Mouse (Mus musculus): ENCODE data around the gene Gm21981. TPM values are rescaled to one million over a fixed set of nuclear protein-coding genes. Genes with fewer than 3 reads are reported as not detected.
"Not testable (repeated sequence)": the region's sequence is repeated elsewhere in the genome, so short reads cannot be mapped to it uniquely, and the experiment has no call there.

Gm21981 gene
- total RNA-seq, 1 experiment from 2014 or later = not detected

GRCm38 (mm10) chr17:47687409-47688343, 6.6 kb downstream of the Gm21981 start:
- ATAC-seq (replicated peaks in 1 of 2; ENCODE audit: insufficient read depth in 1 of 2, low FRiP score in 2 of 2, low TSS enrichment in 1 of 2, low read depth in 1 of 2, poor library complexity in 2 of 2, severe bottlenecking in 2 of 2) = peak; percentile 89 to 92

GRCm38 (mm10) chr17:47682836-47683235, 11.4 kb downstream of the Gm21981 start:
- ATAC-seq (replicated peaks in 1 of 2; ENCODE audit: insufficient read depth in 1 of 2, low FRiP score in 2 of 2, low TSS enrichment in 1 of 2, low read depth in 1 of 2, poor library complexity in 2 of 2, severe bottlenecking in 2 of 2) = no peak

GRCm38 (mm10) chr17:47678702-47679101, 15.6 kb downstream of the Gm21981 start:
- ATAC-seq (replicated peaks in 1 of 2; ENCODE audit: insufficient read depth in 1 of 2, low FRiP score in 2 of 2, low TSS enrichment in 1 of 2, low read depth in 1 of 2, poor library complexity in 2 of 2, severe bottlenecking in 2 of 2) = no peak

GRCm38 (mm10) chr17:47678238-47678637, 16.0 kb downstream of the Gm21981 start:
- no peak for ATAC-seq (replicated peaks in 1 of 2; ENCODE audit: insufficient read depth in 1 of 2, low FRiP score in 2 of 2, low TSS enrichment in 1 of 2, low read depth in 1 of 2, poor library complexity in 2 of 2, severe bottlenecking in 2 of 2)

GRCm38 (mm10) chr17:47676581-47676980, 17.7 kb downstream of the Gm21981 start:
- peak; percentile 59 to 76 for ATAC-seq (replicated peaks in 1 of 2; ENCODE audit: insufficient read depth in 1 of 2, low FRiP score in 2 of 2, low TSS enrichment in 1 of 2, low read depth in 1 of 2, poor library complexity in 2 of 2, severe bottlenecking in 2 of 2)

GRCm38 (mm10) chr17:47672311-47673111, 21.7 kb downstream of the Gm21981 start:
- ATAC-seq (replicated peaks in 1 of 2; ENCODE audit: insufficient read depth in 1 of 2, low FRiP score in 2 of 2, low TSS enrichment in 1 of 2, low read depth in 1 of 2, poor library complexity in 2 of 2, severe bottlenecking in 2 of 2) = peak; percentile 35 to 42; a peak in 2 of 4 replicates

GRCm38 (mm10) chr17:47671988-47672310, 22.3 kb downstream of the Gm21981 start:
- peak in 1 of 2 experiments; percentile 6; a peak in 1 of 4 replicates for ATAC-seq (replicated peaks in 1 of 2; ENCODE audit: insufficient read depth in 1 of 2, low FRiP score in 2 of 2, low TSS enrichment in 1 of 2, low read depth in 1 of 2, poor library complexity in 2 of 2, severe bottlenecking in 2 of 2)

- ATAC-seq (replicated peaks in 1 of 2; ENCODE audit: insufficient read depth in 1 of 2, low FRiP score in 2 of 2, low TSS enrichment in 1 of 2, low read depth in 1 of 2, poor library complexity in 2 of 2, severe bottlenecking in 2 of 2) = no peak
Measured at GRCm38 (mm10) chr17:47669166-47669565, 25.1 kb downstream of the Gm21981 start.

GRCm38 (mm10) chr17:47664474-47664873, 29.8 kb downstream of the Gm21981 start:
- no peak for ATAC-seq (replicated peaks in 1 of 2; ENCODE audit: insufficient read depth in 1 of 2, low FRiP score in 2 of 2, low TSS enrichment in 1 of 2, low read depth in 1 of 2, poor library complexity in 2 of 2, severe bottlenecking in 2 of 2)

- no peak for ATAC-seq (replicated peaks in 1 of 2; ENCODE audit: insufficient read depth in 1 of 2, low FRiP score in 2 of 2, low TSS enrichment in 1 of 2, low read depth in 1 of 2, poor library complexity in 2 of 2, severe bottlenecking in 2 of 2)
Measured at GRCm38 (mm10) chr17:47663009-47663713, 31.1 kb downstream of the Gm21981 start.

- ATAC-seq (replicated peaks in 1 of 2; ENCODE audit: insufficient read depth in 1 of 2, low FRiP score in 2 of 2, low TSS enrichment in 1 of 2, low read depth in 1 of 2, poor library complexity in 2 of 2, severe bottlenecking in 2 of 2) = 0 out of 4 replicates have a peak, but pooled peaks of 1 of the 2 experiments have one; percentile 22
Measured at GRCm38 (mm10) chr17:47658741-47659243, 35.5 kb downstream of the Gm21981 start.

- ATAC-seq (replicated peaks in 1 of 2; ENCODE audit: insufficient read depth in 1 of 2, low FRiP score in 2 of 2, low TSS enrichment in 1 of 2, low read depth in 1 of 2, poor library complexity in 2 of 2, severe bottlenecking in 2 of 2) = no peak
Measured at GRCm38 (mm10) chr17:47657901-47658300, 36.4 kb downstream of the Gm21981 start.

GRCm38 (mm10) chr17:47655697-47656096, 38.6 kb downstream of the Gm21981 start:
- no peak for ATAC-seq (replicated peaks in 1 of 2; ENCODE audit: insufficient read depth in 1 of 2, low FRiP score in 2 of 2, low TSS enrichment in 1 of 2, low read depth in 1 of 2, poor library complexity in 2 of 2, severe bottlenecking in 2 of 2)

- ATAC-seq (replicated peaks in 1 of 2; ENCODE audit: insufficient read depth in 1 of 2, low FRiP score in 2 of 2, low TSS enrichment in 1 of 2, low read depth in 1 of 2, poor library complexity in 2 of 2, severe bottlenecking in 2 of 2) = not testable (repeated sequence)
Measured at GRCm38 (mm10) chr17:47654346-47654745, 39.9 kb downstream of the Gm21981 start.

- ATAC-seq (replicated peaks in 1 of 2; ENCODE audit: insufficient read depth in 1 of 2, low FRiP score in 2 of 2, low TSS enrichment in 1 of 2, low read depth in 1 of 2, poor library complexity in 2 of 2, severe bottlenecking in 2 of 2) = no peak
Measured at GRCm38 (mm10) chr17:47651953-47652352, 42.3 kb downstream of the Gm21981 start.

GRCm38 (mm10) chr17:47648966-47649365, 45.3 kb downstream of the Gm21981 start:
- ATAC-seq (replicated peaks in 1 of 2; ENCODE audit: insufficient read depth in 1 of 2, low FRiP score in 2 of 2, low TSS enrichment in 1 of 2, low read depth in 1 of 2, poor library complexity in 2 of 2, severe bottlenecking in 2 of 2) = no peak

GRCm38 (mm10) chr17:47646683-47647082, 47.6 kb downstream of the Gm21981 start:
- ATAC-seq (replicated peaks in 1 of 2; ENCODE audit: insufficient read depth in 1 of 2, low FRiP score in 2 of 2, low TSS enrichment in 1 of 2, low read depth in 1 of 2, poor library complexity in 2 of 2, severe bottlenecking in 2 of 2) = peak; percentile 56 to 74; a peak in 3 of 4 replicates
